Mouse (Mus musculus): ENCODE measurements at regions not wholly inside any gene's neighbourhood (a gene's known extent, or its start where the extent isn't known, plus 50 kb on each side); places are given as distances from the start of the nearest gene placed in this dataset.

GRCm38 (mm10) chr14:98833230-98833999 is 160.7 kb downstream of the Rpl36a-ps1 start:
- DNase-seq (ENCODE audit: low spot score) = no peak

GRCm38 (mm10) chr14:98832401-98832800 is 161.7 kb downstream of the Rpl36a-ps1 start:
- DNase-seq (ENCODE audit: low spot score) = no peak

GRCm38 (mm10) chr14:98829958-98830633 is 164.0 kb downstream of the Rpl36a-ps1 start:
- DNase-seq (ENCODE audit: low spot score) = no peak

DNA sequence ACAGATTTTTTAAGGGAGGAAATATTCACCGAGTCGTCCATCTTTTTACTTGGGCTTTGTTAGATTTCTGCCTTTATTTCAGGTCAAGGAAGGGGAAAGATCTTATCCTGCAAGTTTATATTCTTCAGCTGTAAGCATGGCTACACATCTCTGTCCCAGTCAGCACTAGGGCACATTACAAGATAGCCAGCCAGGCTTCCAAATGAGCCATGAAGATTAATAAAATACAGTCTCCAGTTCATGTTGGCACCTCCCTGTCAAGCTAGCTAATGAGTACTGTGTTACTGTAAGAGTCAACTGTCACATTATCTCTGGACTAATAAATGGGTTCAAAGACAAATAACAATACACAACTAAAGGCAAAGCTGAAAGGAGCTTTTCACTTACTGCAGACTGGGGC is 166.6 kb downstream of the Rpl36a-ps1 start:
- DNase-seq (ENCODE audit: low spot score) = no peak

DNA sequence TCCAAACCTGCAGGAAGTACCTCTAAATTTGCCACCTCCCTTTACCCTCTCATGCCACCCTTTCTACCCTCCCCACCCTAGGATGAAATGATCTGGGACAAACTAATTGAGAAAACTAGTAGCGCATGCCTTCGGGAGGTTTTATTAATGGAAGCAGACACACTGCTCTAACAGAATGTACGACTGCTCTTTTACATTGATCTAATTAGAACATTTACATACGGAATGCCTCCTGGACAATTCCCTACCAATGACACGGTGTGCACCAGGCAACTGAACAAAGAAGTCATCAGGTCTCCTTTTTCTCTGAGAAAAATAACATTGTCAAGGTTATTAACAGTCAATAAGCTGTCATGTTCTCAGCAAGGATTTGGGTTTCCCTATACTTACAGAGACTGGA is 180.5 kb downstream of the Rpl36a-ps1 start:
- no peak for DNase-seq (ENCODE audit: low spot score)

DNA sequence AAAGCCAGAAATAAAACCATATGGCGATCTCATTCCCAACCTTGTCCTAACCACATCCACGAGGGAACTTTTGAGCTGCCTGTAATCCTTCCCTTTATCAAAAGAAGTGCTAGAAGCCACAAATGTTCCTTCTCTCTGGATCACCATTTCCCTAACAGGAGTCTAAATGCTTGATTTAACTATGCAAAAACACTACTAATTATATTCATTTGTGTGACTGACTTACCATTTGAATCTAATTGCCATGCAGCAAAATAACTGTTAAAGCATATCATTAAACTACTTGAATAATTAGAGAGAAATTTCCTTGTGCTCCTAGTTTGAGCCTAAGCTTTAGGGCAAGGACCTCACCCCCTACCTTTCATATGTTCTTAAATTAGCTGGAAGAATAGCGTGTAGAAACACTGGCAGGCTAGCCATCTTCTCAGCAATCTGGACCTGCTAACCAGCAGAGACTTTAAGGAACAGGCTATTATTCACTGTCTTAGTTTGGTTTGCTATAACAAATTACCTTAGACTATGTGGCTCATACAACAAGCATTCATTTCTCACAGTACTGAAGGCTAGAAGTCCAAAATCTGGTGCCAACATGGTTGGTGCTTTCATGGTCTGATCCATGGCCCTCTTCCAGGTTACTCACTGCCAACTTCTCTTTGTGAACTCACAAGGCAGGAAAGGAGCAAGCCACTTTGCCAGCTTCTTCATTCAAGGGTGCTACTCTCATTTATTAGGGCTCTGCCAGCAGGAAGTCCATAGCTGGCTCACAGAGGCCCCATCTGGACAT is 183.7 kb downstream of the Rpl36a-ps1 start:
- peak; percentile 32 for DNase-seq (ENCODE audit: low spot score)

- DNase-seq (ENCODE audit: low spot score) = no peak
Measured at GRCm38 (mm10) chr14:98808117-98808516, 186.0 kb downstream of the Rpl36a-ps1 start.

- no peak for DNase-seq (ENCODE audit: low spot score)
Measured at GRCm38 (mm10) chr14:98805066-98805465, 189.1 kb downstream of the Rpl36a-ps1 start.

DNA sequence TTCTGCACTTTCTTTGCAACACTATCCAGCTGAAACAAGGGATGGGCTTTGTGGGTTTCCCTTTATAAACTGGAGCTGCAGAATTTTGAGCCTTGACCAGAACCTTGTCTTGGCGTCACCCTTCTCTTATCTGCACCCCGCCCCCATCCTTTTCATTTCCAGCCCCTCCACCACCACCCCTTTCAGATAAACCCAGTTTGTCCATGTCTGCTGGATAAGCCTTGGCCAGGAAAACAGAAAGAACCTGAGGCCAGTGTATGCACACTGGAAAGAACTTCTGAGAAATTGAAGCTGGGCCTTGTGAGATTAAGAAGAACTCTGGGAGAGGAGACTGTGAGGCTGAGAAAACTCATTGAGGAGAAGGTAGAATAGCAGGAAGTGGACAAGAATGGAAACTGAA is 192.8 kb downstream of the Rpl36a-ps1 start:
- no peak for DNase-seq (ENCODE audit: low spot score)

DNA sequence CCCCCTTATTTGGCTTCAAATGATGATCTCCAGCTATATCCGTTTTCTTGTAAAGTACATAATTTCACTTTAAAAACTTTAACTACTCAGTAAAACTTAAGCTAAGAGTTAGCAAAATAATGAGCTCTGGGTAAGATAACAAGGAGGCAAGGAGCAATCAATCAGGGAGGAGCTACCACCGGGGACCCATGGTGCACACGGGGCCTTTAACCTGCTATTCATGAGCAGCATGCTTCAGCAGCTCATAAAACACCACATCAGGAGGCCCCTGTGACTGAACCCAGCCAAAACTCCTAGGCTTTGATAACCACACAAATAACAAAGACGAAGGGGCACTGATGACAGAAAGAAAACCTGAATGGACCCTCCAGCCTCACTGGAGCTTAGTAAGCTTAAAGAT is 202.1 kb downstream of the Rpl36a-ps1 start:
- DNase-seq (ENCODE audit: low spot score) = no peak

DNA sequence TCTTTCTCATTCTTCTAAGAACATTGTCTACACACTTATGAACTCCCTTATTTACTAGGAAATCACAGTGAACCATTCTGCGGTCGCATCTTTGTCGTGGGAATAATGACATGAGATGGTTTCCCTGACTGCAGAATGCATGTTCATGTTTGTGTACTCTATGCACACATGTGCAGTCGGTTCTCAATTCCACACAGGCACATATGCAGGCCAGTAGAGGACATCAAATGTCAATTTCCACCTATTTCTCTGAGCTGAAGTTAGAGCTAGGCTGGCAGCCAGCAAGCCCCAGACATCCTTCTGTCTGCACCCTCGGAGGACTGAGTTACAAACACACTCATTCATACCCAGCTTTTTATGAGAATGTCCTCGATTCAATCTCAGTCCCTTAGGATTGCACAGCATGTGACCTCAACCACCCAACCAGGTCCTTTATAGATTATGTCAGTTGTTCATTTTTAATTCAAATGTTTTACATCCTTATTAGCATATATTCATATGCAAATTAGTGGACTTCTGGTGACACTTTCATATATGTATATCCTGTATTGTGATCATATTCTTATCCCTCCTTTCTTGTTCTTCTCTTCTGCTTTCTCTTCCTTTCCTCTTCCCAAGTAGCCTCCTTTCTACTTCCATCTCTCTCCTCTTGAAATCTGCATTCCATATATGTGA is 202.7 kb downstream of the Rpl36a-ps1 start:
- DNase-seq (ENCODE audit: low spot score) = no peak

DNA sequence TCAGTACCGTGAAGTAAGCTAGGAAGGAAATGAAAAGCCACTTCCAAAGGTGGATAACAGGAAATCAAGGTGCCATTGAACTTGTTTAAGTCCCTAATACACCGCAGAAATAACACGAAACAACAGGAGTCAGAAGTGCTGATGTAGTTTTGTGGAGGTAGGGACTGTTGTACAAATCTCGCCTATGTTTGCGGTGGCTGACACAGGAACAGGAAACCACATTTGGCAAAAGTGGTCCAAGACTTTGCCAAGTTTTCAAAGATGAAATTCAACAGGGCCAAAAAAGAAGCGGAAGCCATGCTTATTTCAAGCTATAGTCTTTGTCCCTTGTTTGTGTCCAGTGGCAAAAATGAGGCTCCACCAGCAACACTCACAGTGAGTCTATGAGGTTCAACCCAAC is 204.3 kb downstream of the Rpl36a-ps1 start:
- no peak for DNase-seq (ENCODE audit: low spot score)

DNA sequence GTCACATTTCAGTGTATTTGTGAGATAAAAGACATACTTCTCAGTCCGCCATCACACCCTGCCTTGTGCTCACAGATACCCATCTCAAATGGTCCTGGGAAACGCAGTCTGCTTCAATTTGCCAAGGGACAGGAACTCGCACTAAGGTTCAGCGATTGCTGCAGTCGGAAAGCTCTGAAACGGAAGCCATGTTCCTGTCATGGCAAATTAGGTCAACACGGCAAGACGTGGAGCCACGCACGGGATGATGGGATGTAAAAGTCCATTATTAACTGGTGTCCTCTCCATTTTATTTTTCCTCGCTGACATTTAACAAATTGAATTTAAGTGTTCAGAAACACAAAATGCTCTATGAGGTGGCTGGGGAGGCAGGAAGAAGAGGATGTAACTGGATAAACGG is 212.4 kb downstream of the Rpl36a-ps1 start:
- no peak for DNase-seq (ENCODE audit: low spot score)

DNA sequence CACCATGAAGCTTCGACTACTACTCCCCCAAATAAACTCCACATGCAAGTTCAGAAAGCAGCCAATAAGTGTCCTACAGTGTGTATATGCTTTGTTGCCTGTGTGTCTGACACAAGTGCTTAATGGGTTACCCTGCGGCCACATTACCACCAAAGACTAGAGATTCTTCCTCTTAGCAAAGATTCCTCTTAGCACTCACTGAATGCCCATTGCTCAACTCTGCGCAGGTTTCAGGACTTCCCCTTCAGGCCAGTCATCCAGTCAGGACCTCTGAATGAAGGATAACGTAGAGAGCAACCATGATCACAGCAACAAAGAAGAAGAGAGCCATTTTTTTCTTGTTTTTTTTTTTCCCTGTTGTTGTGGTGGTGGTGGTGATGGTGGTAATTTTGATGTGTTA is 222.0 kb downstream of the Rpl36a-ps1 start:
- DNase-seq (ENCODE audit: low spot score) = no peak

DNA sequence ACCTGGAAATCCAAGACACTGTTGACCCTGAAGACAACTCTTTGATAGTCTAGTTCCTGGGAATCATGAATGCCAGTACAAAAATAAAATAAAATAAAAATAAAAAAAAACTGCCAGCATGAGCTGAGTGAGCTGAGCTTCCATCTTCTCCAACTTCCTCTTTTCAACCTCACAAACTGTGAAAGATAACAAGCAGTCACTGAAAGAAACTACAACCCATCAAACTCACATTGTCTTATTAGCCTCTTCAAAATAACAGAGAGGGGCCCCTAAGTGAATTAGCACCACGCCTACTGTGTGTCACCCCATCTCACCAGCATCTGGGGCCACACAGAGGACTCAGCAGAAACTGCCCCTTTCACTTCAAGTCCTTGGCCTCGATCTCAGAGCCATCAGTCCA is 225.3 kb downstream of the Rpl36a-ps1 start:
- no peak for DNase-seq (ENCODE audit: low spot score)

DNA sequence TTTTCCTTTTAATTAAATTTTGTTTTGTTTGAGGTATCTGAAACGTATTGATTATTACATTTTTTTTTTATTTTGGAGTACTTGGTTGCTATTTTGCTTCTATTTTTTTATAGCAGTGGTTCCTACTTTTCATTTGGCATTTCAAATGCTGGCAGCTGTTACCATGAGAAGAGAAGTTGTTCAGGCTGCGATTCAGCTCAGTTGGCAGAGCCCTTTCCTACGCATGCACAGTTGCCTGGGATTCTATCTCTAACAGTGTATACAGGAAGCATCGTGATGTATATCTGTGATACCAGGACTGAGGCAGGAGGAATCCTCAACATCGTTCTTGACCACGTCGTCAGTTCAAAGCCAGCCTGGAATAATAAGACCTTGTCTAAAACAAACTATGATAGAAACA is 226.6 kb downstream of the Rpl36a-ps1 start:
- peak; percentile 9 for DNase-seq (ENCODE audit: low spot score)

DNA sequence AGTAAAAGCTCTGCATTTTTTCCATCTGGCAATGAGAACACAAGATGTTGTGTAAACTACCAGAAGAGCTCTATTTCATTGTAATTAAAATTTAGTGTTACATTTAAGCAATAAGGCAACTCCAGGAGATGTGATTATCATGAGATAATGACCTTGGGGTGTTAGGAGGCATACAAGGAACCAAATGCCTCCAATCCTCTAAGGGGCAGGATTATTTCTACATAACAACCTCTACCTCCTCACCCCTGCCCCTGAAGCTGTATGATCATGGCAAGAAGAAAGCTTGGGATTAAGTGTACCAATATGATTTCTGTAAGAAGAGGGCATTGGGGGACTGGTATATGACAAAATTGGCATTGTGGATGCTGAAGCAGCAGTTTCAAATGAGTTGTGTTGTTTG is 228.8 kb downstream of the Rpl36a-ps1 start:
- DNase-seq (ENCODE audit: low spot score) = no peak

DNA sequence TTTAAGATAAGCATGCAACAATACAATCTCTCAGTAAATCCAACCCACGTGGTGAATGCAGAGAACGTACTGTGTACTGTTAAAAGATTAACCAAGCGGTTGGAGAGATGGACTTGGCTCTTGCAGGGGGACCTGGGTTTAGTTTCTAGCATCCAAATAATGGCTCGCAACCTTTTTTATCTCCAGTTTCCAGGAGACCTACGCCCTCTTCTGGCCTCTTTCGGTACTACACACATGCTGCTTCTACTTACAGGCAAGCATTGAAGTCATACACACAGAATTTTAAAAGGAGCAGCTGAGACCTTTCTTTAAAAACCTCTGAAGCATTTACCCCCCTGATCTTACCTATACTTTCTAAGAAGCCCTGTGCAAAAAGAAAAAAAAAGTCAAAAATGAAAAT is 243.4 kb downstream of the Rpl36a-ps1 start:
- DNase-seq (ENCODE audit: low spot score) = no peak

- no peak for DNase-seq (ENCODE audit: low spot score)
Measured at GRCm38 (mm10) chr14:98749086-98750027, 244.8 kb downstream of the Rpl36a-ps1 start.

GRCm38 (mm10) chr14:98747159-98747775 is 246.9 kb downstream of the Rpl36a-ps1 start:
- DNase-seq (ENCODE audit: low spot score) = no peak

DNA sequence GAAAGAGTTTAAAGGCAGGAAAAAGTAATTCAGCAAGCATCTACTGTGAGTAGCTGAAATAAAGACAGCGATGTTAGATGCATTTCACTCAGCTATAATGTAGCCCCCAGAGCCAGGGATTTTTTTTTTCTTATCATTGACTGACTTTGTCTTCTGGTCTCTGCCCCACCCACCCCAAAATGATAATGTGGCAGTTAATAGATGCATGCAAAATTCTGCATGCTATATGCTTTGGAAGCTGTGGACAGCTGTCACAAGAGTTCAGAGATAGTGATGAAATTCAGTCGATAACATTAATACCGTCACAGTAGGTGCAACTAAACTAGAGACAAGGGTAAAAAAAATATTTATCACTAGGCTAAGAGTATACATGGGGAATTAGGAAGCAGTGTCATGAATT is 263.7 kb downstream of the Rpl36a-ps1 start:
- no peak for DNase-seq (ENCODE audit: low spot score)

Data from layer of hippocampus, adult 11-12 months (tissue).